Mouse (Mus musculus): ENCODE data around the gene Ankle2. TPM values are rescaled to one million over a fixed set of nuclear protein-coding genes. Genes with fewer than 3 reads are reported as not detected.
A peak's percentile ranks its signal among the peaks of the same experiment; 100 is the strongest.

The Ankle2 gene
- 10 to 100 TPM; 34.5 to 42.7 (median 37.8) TPM for total RNA-seq (2022)

DNA sequence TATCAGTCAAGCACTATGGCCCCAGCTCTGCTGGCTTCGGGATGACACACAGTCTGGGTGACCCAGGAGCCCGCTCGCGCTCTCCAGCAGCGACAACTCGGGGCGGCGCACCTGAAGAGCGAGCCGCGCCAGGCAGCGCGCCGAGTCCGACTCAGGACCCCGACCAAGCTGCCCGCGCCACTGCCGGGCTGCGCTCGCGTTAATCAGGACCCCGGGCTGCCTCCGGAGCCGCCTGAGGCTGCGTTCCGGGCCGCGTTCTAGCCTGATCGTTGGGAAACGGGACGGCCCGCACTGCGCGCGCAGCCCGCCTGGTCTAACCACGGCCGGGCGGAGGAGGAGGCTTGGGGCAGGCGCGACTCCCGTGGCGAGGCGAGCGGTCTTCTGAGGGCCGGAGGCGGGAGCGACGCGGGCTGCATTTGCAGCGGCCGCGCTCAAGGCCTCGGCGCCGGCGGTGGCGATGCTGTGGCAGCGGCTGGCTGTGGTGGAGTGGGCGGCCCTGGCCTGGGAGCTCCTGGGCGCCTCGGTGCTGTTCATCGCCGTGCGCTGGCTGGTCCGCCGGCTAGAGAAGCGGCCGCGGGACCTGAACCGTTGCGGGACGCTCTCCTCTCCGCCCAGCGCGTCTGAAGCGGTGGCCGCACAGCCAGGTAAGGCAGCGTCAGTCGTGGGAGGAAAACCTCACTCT is at the start of gene Ankle2:
Ankle2 (plus strand) TSS at position 225 of the 682 bp plus-strand sequence.
- peak; percentile 83 to 87 for DNase-seq (ENCODE audit: low spot score in 2 of 2)

DNA sequence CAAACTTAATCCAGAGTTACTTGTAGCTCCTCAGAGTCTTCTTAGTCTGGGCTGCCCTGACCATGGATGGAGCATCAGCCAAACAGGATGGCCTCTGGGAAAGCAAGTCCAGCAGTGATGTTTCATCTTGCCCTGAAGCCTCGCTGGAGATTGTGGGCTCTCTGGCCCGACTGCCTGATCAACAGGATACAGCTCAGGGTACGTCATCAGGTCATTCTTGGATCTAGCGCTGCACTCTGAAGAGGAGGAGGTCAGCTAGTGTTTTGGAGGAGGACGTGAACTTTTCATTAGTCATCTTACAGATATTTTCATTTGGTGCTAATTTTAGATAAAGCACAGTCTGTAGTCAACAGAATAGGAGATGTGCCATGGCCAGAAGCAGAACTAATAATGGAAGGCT is 49.1 kb upstream of the Ankle2 start:
- DNase-seq (ENCODE audit: low spot score in 2 of 2), result no peak

DNA sequence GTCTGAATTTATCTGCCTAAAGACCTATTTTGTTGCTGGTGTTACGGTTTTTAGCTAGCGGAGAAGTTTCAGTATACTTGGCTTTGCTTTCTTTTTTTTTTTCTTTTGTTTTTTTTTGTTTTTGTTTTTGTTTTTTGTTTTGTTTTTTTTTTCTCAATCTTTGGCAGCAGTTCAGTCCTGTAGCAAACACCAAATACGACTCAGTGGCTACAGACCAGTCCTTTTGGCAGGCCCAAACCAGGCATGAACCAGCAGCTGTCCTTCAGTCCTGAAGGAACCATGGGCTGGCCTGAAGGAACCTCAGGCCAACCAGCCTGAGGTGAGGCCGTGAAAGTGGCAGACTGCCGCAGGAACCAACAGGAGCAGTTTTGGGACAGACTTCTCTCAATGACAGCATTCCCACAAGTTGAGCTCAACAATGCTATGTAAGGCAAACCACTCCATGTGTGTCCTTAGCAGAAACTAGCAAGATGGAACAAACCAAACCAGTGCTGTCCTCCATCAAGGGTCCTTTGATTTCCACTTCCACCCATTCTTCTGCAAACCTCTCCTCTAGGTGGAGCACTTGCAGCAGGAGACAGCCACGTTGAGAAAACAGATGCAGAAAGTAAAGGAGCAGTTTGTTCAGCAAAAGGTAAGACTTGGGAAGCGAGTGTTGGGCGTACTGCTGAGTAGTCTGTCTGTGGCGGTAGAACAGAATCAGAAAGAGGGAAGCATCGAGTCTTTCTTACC is 27.5 kb upstream of the Ankle2 start:
- DNase-seq (ENCODE audit: low spot score in 2 of 2), result no peak

DNA sequence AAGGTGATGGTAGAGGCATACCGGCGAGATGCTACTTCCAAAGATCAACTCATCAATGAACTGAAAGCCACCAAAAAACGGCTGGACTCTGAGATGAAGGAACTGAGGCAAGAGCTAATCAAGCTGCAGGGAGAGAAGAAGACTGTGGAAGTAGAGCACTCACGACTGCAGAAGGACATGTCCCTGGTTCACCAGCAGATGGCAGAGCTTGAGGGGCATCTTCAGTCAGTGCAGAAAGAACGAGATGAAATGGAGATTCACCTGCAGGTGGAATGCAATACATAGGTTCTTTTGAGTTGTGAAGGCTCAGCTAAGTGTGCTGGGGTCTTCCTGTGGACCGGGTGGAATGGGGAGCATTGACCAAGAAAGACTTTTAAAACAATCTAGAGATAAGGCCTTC is 26.0 kb upstream of the Ankle2 start:
- no peak for DNase-seq (ENCODE audit: low spot score in 2 of 2)

DNA sequence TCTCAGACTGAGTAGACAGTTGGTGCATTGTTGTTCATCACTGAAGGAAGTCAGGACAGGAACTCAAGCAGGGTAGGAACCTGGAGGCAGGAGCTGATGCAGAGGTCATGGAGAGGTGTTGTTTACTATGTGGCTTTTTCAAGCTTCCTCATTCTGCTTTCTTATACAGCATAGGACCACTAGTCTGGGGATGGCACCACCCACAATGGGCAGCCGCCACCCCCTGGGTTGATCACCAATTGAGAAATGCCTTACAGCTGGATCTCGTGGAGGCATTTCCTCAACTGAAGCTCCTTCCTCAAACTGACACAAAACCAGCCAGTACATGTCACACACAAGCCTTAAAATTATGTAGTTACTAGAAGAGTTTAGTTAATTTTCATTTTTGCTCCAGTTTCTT is 19.5 kb upstream of the Ankle2 start:
- no peak for DNase-seq (ENCODE audit: low spot score in 2 of 2)

DNA sequence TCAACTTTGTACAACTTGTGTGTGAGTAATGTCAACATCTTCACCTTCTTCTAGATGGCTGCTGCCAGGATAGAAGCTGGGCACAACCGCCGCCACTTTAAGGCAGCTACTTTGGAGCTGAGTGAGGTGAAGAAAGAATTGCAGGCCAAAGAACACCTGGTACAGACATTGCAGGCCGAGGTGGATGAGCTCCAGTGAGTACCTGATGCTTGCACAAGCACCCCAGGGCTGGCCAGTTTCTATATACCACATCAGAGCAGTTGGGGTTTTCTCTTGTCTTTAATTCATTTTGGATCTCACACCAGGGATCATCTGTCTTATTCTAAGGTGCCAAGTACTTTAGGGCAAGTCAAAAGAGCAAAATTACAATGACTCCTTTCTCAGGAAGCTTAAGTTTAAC is 14.0 kb upstream of the Ankle2 start:
- DNase-seq (ENCODE audit: low spot score in 2 of 2), result no peak

DNA sequence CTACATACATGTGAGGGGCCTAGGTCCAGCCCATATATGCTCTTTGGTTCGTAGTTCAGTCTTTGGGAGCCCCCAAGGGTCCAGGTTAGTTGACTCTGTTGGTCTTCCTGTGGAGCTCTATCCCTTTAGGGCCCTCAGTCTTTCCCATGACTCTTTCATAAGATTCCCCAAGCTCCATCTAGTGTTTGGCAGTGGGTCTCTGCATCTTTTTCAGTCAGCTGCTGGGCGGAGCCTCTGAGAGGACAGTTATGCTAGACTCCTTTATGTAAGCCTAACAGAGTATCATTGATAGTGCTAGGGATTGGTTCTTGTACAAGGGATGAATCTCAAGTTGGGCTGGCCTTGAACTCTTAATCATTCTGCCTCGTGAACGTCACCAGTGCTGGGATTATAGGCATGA is 10.5 kb upstream of the Ankle2 start:
- DNase-seq (ENCODE audit: low spot score in 2 of 2), result no peak

DNA sequence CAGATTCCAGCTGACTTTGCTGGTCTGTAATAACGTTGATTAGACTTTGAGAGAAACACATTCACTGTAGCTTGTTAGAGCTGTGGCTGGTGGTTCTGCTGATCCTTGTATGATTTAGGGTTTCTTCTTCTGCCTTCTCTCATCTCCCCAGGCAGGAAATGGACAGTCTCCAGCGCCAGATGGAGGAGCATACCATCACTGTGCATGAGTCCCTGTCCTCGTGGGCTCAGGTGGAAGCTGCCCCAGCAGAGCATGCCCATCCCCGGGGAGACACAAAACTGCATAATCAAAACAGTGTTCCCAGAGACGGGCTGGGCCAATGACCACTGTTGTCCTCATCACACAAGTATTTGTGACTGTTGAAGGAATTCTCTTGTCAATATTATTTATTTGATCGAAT is 8.0 kb upstream of the Ankle2 start:
- no peak for DNase-seq (ENCODE audit: low spot score in 2 of 2)

DNA sequence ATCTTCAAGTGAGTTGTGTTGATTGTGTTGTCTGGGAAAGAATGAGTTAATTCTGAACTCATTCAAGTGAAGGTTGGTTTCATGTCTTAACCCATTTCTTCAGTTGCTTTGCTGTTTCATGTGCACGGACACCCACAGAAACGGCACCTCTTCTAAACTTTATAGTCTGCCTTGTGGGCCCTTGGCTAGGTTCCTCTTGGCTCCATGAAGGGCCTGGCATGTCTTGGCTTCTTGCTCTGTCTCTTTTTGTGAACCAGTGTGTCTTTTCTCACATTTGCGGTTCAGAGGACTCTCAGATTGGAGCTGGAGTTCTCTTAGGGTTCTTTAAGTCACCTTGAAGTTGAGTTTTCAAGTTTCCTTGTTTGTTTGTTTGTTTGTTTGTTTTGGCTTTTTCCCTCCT is 5.7 kb upstream of the Ankle2 start:
- DNase-seq (ENCODE audit: low spot score in 2 of 2), result no peak

DNA sequence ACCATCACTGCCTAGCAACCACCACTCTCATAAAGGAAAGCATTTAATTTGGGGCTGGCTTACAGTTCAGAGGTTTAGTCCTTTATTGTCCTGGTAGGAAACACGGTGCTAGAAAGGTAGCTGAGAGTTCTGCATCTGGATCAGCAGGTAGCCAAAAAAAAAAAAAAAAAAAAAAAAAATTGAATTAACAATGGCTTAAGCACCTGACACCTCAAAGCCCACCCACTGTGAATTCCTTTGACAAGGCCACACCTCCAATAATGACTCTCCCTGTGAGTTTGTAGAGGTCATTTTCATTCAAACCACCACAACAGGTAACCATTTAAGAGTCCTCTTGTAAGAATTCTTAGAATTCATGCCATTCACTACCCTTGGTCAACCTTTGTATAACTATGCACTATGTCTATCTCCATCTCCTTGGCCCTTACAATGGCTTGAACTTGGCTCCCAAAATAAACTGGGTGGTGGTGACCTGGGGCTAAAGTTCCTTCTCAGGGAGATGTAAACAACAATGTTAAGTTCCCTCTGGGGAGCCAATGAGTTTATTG is 3.4 kb upstream of the Ankle2 start:
- DNase-seq (ENCODE audit: low spot score in 2 of 2), result no peak

DNA sequence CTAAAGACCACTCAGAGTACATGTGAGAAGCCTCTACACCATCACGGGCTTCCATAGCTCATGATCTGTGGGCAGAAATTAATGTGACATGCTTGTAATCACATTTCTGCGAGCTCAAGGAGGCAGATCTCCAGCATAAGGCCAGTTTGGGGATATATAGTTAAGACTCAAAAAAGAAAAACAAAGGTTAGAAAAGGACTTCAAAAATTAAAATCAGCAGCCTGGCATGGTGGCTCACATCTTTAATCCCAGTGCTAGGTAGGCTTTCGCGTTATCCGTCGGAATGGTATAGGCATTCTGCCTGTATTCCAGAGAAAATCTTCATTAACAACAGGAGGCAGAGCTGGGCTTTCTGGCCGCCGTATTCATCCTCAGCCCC is 414 bp upstream of the Ankle2 start:
- no peak for DNase-seq (ENCODE audit: low spot score in 2 of 2)

DNA sequence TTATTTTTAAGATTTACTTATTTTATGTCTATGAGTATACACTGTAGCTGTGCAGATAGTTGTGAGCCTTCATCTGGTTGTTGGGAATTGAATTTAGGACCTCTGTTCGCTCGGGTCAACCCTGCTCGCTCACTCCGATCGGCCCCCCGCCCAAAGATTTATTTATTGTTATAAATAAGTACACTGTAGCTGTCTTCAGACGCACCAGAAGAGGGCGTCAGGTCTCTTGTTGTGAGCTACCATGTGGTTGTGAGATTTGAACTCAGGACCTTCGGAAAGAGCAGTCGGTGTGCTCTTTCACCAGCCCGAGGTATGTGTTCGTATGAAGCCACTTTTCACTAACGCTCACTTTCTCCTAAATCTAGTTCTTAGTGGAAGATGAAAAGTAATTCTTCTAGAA is 834 bp downstream of the Ankle2 start:
- no peak for DNase-seq (ENCODE audit: low spot score in 2 of 2)

DNA sequence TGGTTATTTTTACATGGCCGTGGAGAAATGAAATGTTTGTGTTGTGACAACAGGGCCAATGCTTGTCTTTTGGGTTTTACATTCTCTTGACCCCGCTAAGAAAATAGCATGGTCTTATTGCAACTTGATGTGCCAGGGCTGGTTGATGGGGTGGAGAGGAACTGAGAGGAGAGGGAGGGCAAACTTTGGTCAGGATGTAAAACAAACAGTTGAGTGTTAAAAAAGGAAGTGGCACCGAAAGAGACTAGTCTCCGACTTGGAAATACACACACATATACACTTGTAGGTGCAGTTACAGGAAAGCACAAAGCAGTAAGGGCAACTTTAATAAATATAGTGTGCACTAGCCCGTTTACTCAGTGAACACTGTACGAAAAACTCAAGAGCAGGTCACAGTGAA is 1.5 kb downstream of the Ankle2 start:
- DNase-seq (ENCODE audit: low spot score in 2 of 2), result no peak

DNA sequence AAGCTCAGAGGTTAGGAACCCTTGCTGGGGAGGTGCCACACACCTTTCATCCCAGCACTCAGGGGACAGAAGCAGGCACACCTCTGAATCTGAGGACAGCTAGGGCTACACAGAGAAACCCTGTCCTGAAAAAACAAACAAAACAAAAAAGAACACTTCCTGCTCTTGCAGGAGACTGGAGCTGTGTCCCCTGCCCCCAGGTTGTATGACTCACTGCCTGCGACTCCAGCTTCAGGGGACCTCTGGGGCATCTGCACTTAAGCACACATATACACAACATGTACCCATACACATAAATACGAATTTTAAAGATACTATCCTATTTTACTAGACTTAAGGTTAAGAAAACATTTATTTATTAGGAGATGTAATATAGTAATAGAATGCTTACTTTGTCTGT is 13.3 kb downstream of the Ankle2 start:
- no peak for DNase-seq (ENCODE audit: low spot score in 2 of 2)

DNA sequence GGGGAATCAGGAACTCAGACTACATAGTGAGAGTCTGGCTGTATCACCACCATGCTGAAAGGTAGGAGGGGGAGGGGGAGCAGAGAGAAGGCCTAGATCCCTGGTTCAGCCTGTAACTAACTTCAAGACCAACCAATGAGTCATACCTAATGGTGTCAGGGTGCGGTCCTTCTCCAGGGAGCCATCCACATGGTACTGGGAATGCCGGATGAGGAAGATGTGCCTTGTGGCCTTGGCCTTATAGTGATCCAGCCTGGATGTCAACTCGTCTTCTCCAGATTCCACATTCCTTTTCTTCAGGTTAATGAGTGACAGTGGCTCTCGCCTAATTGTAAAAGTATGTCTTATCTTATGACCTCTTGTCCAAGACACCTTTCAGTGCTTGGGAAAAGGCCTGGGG is 36.1 kb downstream of the Ankle2 start:
- no peak for DNase-seq (ENCODE audit: low spot score in 2 of 2)

DNA sequence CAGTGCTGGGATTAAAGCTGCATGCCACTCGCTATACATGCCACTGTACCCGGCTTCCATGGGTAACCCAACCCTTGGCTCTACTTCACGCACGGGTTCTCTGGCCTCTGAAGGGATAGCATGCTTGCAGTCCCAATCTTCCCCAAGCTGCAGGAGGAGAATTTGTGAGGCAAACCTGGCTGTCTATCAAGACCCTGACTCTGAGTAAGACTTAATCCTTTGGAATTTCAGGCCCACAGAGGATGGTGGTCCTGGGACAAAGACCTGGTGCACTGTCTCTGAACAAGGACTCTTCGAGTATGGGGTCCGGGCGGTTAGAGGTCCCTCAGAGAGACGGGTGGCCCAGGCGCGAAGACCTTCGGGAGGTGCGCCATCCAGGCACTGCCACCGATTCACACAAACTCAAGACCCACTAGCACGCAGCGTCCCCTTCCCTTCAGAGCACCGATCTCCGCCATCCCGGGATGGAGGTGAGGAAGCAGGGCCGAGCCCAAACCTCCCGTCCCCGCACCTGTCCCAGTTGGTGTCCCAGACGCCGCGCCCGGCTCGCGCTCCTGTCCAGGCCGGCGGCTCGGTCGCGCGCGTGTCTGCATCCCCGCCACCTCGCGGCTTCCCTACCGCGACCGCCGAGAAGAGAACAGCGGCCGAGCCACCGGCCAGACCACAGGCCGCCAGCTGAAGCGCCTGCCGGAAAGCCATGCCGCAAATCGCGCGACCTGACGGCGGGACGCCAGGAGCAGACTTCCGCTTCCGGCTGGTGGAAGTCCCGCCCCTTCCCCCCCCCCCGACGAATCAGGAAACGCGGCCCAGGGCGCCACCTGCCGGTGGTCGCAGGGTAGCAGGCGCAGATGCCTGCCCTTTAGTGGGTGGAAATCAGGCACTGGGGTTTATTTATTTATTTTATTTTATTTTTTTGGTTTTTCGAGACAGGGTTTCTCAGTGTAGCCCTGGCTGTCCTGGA is 38.6 kb downstream of the Ankle2 start, which contains the start of gene Pgam5:
Pgam5 (minus strand) TSS at position 773 of the 961 bp plus-strand sequence.
- peak; percentile 67 to 72 for DNase-seq (ENCODE audit: low spot score in 2 of 2)

DNA sequence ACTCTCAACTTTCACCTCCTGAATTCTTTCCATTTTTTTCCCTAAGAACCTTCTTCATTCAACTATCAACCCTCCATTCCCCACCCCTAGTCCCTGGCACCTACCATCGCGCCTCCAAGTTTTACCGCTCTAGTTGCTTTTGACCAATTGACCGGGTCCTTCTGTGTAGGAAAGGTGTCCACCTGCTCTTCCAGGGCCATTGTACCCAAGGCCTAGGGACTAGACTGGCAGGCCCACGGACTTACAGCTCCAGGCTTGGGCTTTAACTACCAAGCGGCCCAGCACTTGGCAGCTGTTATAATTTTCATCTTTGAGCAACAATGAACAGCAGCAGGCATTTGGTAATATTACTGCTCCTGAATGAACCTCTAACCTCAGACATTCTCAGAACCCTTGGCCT is 39.4 kb downstream of the Ankle2 start:
- no peak for DNase-seq (ENCODE audit: low spot score in 2 of 2)

DNA sequence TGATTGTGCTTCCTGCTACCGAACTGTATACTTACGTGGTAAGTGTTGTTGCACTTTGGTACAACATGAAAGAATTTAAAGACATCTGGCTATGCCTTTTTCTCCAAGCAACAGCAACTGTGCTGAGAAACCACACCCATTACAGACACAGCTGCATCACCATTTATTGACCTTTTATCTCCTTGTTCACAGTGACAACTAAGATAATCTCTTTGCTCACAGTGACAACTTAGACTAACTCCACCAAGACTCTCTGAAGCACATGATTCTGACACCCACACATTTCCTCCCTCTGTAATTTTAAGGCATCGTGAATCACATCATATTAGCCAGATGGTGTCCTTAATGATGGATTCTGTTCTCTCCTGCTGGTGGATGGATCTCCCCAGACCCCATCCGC is 43.3 kb downstream of the Ankle2 start:
- DNase-seq (ENCODE audit: low spot score in 2 of 2), result no peak

DNA sequence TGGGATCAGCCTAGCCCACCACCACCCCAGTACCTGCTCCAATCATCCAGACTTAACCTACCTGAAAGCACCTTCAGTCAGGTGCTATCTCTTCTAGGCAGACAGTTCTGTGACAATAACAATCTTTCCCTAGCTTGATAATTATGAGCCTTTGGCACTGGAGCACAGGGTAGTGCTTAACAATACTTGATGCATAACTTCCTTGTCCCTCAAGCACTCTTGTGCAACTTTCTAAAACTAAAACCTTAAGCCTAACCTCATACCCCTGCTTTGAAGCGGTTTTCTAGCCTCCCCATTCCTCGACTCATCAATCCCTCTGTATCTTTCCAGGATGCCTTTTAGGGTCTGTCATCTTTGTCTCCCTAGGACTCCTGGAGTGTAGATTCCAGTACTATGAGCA is 44.0 kb downstream of the Ankle2 start:
- DNase-seq (ENCODE audit: low spot score in 2 of 2), result no peak

DNA sequence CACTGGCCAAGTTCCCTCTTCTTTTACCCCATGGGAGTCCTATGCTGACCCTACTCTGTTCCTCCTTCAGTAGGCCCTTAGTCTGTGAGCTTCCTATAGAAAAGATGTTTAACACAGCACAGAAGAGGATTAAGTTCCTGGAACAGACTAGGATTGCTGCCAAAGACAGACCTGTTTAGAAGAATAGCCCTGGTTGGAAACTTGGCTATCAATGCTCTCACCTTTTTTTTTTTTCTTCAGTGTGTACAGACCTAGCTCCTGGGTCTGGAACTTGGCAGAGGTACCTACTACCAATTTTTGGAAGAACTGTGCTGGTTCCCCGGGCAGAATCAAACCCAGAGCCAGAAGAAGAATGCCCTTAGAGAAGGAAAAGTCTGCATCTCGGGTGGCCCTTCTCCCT is 45.6 kb downstream of the Ankle2 start:
- DNase-seq (ENCODE audit: low spot score in 2 of 2), result no peak

DNA sequence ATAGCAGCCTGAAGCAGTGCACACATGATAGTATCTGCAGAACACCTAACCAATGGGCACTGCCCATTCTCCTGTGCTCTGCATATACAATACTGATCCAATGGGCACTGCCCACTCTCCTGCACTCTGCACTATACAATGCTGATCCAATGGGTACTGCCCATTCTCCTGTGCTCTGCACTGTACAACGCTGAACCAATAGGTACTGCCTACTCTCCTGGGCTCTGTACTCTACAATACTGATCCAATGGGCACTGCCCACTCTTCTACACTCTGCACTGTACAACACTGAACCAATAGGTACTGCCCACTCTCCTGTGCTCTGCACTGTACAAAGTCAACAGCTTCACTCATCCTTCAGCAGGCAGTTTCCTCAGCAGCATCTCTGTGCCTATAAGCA is 46.1 kb downstream of the Ankle2 start:
- no peak for DNase-seq (ENCODE audit: low spot score in 2 of 2)

DNA sequence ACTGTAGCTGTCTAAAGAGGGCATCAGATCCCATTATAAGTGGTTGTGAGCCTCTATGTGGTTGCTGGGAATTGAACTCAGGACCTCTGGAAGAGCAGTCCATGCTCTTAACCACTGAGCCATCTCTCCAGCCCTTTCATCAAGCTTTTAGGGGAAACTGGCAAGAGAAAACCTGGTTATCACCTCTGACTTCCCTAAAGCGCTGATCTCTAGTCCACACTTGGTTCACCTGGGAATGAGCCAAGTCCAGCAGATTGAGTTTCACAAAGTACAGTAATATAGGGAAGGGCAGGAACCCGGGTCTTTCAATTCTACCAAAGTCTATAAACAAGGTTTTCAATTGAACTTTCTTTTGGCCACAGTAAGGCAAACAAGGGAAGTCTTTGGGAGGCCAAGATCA is 51.2 kb downstream of the Ankle2 start:
- no peak for DNase-seq (ENCODE audit: low spot score in 2 of 2)

Data from left cerebral cortex, adult 8-10 months (tissue).